Mouse (Mus musculus): ENCODE data around the gene 1810010D01Rik. TPM values are rescaled to one million over a fixed set of nuclear protein-coding genes. Genes with fewer than 3 reads are reported as not detected.

The 1810010D01Rik gene
- total RNA-seq, 2 experiments from 2014 or later, result 1.3 to 1.7 TPM

DNA sequence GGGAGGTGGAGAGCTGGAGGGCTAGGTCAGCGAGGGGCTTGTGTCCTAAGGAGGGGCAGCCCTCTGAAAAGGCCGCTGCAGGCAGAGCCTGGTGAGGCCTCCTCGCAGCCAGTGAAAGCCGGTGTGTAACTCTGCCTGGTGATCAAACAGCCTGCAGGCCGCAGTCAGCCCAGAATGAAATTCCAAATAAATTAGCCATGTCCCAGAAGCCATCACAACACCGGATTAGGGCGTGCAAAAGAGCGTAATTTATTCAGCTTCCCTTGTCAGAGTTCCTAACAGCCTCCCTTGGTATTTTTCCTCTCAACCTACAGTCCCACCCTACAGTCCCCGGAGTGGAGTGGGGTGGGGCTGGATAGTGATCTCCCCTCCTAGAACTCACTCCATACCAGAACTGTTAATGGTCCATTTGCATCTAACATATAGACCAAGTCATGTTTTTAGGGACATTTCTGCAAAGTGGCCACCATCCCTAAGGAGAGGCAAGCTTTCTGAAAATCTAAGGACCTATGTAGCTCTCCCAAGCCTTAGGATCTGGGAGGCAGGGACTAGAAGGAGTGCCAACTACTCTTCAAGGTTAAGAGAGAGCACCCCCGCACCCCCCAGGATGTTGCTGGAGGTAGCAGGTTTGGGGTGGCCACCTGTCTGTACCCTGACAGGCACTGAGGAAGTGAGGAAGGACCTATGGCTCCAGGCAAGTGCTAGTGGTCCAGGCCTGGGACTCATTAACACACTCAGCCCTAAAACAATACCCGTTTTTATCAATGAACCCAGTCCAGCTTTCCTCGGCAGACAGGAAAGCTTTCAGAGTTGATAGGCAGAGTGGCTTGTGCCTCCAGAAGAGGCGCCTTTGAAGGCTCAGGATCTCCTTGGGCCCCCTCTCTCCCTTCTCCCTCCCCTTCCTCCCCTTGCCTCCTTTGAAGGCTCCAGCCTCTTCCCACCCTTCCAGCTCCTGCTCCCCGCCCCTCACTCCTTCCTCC is 4.1 kb upstream of the 1810010D01Rik start:
- DNase-seq, result no peak

DNA sequence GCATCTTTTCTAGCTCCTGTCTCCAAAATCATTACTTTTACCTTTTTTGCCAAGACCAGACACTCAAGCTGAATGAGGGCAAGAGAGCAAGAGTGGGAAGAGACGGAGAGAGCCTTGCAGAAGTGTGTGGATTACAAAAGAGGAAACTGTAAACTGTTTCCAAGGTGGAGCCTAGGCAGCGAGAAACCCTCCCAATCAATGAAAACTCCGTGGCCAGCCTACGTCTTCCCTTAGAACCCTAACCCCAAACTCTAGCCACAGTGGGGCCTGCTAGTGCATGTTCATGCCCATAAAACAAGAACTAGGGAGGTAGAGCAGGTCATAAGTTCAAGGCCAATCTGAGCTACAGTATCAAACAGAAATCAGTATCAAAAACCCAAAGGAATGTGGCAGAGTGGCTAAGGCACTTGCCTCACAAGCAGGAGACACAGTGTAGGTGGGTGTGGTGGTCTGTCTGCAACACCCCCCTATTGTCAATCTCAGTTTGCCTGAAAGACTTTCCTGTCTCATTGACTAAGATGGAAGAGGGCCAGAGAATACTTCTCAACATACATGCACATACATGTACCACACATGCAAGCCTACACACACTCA is 2.7 kb upstream of the 1810010D01Rik start:
- DNase-seq, result no peak

DNA sequence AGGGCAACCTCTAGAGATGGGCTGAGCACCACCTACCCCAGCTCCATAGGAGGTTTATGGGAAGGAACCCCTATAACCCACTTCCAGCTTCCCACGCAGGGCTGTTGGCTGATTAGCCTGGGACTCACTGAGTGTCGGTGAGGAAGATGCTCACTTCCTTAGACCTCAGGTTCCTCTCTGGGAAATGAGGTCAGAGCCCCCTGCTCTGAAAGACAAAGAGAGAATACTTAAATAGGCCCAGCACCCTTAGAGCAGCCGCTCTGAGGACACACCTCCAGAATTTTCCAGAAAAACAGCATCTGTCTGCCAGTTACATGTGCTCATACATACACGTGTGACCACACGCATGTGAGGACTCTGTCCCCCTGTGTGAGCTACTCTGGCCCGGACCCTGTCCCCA is 1.1 kb downstream of the 1810010D01Rik start:
- DNase-seq, result no peak

DNA sequence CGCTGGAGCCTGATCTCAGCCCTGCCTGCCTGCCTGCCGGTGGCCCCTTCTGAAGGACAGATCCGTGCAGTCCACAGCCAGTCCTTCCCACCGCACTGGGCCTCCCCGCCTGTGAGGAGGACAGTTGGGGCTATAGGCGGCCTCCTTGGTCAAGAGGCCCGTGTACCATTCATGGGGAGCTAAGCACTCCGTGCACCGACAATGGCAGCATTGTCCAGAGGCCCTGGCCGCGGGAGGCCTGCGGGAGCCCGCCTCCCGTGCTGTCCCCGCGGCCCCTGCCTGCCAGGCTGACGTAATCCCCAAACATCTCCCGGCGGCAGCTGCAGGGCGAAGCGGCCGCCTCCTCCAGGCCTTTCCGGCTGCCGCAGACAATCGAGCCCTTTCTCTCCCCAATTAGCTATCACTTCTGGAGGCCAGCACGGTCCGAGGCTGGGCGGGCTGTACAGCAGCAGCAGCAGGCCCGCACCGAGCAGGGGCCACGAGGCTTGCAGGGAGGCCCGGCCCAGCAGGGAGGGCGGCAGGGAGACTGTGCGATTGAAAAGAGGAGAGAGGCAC is 1.8 kb downstream of the 1810010D01Rik start:
- peak; percentile 76 to 81 for DNase-seq

DNA sequence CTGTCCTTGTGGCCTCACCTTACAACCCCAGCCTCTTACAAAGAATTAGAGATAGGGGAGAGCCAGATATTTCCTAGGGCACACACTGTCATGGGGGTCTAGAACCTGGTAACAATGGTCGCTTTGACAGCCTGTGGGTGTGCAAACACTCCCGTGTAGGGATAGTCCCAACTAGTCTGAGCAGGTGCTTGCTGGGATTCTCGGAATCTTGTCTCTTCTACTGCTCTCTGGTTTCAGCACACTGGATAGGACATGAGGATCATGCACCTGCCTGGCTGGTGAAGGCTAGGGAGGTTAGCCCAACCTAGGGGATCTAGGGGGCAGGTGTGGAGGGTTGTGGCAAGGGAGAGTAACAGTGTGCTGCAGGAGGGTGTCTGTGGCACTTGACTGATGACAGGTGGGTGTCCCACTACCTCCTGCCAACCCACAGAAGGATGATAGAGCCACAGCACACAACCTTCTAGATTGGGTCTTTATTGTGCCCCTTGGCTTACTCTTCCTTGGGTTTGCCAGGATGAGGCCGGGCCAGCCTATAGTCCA is 2.5 kb downstream of the 1810010D01Rik start:
- DNase-seq, result no peak

DNA sequence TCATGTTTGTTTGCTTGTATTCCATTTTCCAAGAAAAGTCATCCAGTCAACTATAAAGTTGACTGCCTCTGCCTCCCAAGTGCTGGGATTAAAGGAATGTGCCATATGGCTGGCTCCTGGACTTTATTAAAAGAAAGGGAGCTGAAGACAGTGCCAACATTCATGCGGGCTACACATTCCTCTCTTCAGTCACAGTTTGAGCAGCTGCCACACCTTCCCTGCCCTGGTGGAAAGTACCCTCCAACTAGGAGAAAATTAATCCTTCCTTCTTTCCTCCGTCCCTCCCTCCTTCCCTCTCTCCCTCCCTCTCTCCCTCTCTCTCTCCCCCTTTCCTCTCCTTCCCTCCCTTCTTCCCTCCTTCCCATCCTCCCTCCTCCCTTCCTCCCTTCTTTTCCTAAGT is 8.2 kb downstream of the 1810010D01Rik start:
- no peak for DNase-seq

DNA sequence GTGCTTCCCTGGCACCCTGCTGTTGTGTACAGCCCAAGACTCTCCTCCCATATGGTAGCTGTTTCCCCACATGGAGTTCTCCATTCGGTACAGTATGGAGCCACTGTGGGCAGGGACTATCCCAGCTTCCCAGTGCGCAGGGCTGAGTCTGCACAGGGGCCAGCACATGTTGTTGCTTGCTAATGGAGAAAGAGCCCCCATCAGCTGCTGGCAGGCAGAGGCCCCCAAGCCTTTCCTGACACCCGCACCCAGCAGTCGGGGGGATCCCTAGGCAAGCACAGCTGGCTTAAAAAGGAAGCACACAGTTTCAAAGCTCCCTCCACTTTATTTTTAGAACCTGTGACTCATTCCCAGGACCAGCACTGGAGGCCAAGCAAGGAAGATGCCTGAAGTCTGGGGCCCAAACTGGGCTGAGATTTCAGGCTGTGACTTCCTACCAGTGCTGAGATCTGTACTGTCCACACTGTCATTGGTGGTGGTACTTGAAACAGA is 9.7 kb downstream of the 1810010D01Rik start:
- DNase-seq, result peak; percentile 60 to 71

DNA sequence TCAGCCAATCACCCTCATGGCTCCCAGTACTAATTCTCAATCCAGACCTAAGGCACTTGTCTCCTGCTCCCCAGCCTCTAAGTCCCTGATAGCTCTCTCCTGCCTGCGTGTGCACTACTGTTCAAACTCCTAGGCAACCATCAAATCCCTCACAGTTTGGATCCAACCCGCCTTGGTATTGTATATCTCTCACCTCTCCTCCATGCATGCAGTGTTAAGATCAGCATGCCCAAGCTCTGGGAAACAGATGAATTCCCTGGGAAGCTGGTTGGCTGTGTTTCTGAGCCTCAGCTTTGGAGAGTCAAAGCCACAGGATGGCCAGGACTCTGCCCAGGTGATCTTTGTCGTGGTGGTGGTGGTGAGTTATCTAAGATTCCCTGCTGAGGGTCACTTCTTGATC is 10.2 kb downstream of the 1810010D01Rik start:
- peak in 1 of 2 experiments; percentile 21 for DNase-seq

DNA sequence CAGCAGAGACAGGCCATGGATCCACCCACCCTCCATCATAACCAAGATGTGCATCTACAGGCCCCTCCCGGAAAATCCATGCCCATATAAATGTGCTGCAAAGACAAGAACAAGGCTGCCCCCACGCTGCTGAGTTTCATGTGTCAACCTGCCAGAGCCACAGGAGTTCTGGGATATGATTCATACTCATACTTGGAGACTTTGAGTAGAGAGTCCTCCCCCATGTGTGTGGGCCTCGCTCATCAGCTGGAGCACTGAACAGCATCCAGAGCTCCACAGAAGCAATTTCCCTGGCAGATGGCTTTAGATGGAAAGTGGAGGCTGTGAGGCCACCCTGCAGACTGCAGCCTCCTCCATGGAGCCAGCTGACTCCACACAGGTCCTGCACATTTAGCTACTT is 10.9 kb downstream of the 1810010D01Rik start:
- peak; percentile 81 to 83 for DNase-seq

DNA sequence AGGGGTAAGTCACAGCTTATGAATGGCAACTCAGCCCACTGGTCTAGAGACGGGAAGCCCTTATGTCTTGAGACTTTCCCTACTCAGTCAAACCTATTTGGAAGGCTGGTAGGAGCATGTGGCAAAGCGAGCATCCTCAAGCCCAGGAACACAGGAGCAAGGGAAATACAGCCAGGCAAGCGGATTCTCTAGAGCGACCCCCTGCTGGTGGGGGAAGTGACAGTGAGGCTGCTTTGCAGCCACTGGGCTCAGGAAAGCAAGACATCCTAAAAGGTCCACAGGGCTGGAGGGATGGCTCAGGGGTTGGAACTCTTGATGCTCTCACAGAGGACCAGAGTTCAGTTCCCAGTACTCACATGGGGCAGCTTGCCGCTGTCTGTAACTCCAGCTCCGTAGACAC is 11.6 kb downstream of the 1810010D01Rik start:
- no peak for DNase-seq

DNA sequence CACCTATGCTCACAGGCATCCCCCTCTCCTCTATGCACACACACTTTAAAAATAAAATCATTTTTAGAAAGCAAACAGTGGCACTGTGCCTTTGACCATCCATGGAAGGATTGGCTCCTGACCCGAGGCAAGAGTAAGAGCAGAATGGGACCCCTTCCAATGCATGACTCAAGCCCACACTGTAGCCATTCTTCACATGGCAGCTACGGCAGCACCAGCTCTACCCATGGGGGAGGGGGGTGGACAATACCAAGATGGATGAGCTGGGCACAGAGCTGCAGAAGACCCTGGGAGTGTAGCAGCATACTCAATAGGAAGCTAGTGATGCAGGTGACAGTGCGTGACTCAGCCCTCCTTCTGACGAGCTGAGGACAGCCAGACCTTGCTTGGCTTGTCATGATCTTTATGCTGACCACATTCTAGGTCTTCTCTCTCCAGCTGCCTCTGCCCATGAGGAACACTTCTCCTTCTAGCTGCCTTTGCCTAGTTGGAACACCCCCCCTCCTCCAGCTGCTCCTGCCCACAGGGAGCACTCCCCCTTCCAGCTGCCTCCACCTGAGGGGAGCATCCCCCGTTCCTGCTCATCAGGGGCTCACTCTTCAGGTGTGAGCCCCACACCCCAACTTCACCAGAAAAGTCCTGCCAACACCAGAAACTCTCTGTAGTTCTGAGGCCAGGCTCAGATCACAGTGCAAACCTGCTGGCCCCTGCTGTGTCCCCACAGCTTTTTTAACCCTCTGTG is 12.6 kb downstream of the 1810010D01Rik start:
- no peak for DNase-seq

DNA sequence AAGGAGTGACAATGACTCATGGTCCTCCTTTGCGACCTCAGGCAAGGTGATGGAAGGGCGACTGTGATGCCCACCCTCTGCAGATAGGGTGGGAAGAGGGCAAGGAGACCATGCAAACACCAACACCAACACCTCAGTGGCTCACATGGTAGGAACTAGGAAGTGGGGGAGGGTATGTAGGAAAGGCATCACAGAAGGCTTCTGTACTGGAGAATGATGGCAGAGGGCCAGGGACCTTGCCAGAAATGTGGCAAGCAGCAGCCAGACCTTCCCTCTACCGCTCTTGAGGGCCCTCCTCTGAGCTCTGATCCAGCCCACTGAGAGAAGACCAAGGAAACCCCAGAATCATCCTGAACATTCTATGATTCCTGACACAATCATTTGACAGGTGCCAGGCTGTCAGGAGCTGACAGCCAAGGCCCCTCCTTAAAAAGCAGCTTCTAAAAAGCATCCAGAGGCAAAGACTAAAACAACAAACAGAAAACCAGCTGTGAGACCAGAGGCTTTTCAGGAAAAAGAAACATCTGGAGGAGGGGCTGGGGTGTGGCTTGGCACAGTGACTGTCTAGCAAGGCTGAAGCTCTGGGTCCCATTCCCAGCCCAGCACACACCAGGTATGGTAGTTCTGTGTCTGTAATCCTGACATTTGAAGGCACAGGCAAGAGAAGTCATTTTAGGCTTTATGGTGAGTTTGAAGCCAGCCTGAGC is 13.3 kb downstream of the 1810010D01Rik start:
- DNase-seq, result peak; percentile 44 to 50

DNA sequence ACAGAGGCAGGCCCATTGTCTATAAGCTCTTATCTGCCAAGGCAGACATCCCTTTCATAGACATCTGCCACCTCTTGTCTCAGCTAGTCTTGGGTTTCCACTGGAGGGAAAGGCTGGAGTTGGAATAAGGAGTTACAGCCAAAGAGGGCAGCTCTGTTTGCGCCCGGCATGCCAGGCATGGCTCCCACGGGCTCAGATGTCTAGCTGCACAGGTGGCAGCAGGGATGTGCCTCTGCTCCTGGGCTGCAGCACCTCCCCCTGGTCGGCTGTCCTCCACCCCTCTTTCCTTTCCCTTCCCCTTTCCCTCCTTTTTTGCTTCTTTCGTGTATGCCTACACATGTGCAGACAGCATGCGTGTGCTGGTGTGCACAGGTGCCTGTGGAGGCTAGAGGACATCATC is 15.1 kb downstream of the 1810010D01Rik start:
- DNase-seq, result no peak

DNA sequence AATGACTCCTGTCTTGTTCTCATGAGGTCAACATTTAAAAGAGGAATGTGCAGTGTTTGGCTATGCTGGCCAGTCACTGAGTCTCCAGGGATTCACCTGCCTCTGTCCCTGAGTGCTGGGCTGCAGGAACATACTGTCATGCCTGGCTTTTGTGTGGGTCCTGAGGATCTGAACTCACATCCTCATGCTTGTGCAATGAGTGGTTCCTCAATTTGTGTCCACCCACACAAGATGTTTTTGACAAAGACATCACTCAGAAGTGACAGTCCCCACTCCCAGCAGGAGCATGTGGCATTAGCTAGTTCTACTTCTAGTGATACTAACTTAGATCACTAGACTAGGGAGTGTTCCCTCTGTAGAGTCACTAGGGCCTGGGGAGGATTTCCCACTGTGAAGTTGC is 17.4 kb downstream of the 1810010D01Rik start:
- DNase-seq, result no peak

DNA sequence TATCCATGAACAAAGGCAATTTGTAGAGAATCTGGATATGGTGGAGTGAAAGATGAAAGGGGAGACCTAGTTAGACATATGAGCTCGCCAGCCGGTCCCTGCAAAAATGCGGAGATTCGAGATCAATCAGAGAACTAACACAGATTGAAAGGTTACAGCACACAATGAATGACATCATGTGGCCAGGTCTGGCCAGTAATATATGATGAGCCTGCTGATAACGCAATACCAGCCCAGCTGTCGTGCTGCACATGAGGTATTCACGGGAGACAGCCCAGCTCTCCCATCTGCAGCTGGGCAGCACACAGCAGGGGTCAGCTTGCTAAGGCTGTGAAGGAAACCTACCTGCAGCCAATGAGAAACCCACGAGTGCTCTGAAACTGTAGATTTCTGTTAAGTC is 18.6 kb downstream of the 1810010D01Rik start:
- no peak for DNase-seq

DNA sequence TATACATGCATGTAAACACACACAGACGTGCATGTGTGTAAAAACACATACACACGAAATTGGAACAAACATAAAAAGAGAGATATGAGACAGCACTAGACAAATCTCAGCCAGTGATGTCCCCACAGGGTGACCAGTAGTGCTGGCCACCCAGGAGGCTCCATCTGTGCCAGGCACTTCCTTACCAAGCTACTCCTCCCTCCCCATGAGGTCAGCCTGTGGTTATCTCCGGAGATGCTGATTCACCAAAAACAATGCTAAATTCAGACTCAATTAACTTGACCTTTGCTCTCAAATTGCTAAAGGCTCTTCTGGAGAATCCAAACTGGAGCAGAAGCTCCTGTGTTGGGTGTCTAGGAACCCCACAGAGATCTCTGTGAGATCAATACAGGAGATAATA is 20.1 kb downstream of the 1810010D01Rik start:
- no peak for DNase-seq

DNA sequence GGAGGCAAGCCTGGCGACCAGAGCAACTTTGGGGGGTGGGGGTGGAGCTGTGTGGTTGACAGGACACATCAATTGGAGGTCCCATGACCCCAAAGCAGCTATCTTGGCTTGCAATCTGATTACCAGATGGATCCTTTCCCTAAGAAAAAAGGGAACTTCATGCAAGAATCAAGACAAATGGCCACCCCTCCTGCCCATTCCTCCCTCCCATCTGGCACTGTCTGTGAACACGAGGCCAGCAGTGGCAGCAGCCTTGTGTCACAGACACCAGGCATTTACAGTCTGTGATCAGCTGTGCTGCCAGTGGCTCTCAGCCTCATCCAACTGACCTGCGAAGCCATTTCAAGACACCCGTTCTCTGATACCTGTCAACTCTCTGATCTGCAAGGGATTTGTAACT is 25.5 kb downstream of the 1810010D01Rik start:
- no peak for DNase-seq

DNA sequence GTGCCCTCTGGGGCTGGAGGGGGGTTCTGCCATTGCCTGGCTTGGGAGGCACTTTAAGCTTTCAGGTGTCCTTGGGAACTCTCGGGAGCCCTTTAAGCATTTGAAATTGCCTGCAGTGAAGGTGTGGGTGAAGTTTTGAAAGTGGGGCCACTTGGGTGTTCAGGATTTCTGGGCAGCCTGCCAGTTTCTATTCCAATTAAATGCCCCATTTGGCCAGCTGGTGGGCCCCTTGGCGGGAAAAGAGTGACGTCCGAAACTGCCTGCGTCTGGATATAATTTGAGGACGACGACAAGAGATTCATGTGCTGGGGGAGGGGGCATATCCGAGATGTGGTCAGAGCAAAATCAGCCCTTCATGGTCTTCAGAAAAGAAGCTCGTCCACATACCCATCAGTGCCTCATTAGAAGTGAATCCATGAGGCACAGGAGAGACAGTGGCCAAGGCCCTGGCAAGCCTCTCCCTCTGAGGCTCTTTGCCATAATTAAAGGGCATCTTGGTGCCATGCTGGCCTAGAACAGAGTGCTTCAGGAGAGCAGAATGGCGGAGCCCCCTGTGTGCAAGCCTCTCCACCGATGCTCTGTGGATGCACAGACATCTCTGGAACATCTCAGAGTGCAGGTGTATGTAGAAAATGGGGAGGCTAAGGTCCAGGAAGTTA is 26.4 kb downstream of the 1810010D01Rik start:
- no peak for DNase-seq

DNA sequence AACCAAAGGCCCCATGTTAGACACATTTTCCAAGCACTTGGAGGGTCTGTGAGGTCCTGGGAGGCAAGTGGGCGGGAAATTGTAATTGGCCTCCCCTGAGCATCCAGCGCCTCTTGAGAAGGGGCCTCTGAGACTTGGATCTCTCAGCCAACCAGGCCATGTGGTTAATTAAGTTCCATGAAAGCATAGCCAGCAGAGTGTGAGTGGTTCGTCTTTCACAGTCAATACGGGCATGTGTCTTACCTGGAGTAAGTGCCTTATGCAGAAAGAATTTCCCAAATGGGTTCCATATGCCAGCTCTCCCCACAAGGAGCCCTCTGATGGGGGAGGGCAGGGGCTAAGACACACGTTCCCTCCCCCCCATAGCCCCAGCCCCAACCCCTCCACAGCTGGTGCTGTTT is 28.2 kb downstream of the 1810010D01Rik start:
- DNase-seq, result no peak

DNA sequence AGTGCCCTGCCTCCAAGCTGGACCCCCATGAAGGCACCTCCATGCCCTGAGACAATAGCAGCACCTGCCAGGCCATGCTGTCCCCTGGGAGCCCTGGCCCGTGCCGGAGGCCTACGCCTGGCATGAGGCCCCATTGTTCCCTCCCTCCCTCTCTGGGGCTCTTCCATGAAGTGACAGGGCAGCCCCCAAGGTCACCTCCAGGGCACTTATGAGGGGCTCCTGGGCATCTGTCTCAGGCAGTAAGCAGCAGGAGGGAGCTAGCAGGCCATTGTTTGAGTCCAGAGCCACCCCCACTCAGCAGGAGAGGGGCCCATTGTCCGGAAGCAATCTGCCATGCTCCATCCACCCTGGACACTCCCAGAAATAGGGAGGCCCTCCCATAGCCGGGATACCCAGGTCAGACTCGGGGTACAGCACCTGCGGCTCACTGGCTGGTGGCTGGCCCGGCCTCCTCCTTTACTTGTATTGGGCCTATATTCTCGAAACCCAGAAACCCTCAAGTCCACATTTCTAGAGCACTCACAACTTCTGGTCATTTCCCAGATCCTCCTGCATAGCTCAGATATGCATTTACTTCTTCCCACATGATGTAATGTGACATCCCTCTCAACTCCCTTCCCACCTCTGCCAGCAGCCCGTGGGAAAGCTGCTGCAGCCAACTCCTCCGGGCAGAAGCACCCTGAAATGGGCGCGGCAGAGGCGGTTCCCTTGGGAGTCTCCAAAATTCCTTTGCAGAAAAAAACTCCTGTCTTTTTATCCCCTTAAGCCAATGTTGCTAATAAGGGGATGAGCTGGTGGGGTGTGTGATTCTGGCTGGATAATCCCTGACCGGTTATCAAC is 30.9 kb downstream of the 1810010D01Rik start:
- DNase-seq, result no peak

Measured in layer of hippocampus, postnatal 36 days (tissue).